Mouse (Mus musculus) CH12.LX (cell line): ENCODE data around the gene Fyco1. TPM values are rescaled to one million over a fixed set of nuclear protein-coding genes. Genes with fewer than 3 reads are reported as not detected.

Source experiments
- DNase-seq: peaks from one replicate; pipeline ENCODE4 v3.0.0-alpha.2; 2013; ENCODE audit errors: extremely low read depth
- H3K27ac ChIP-seq: 2 replicates; pipeline ENCODE4 v1.5.1; 2012; ENCODE audit warnings: low read depth, mild to moderate bottlenecking, control low read depth, moderate library complexity; ENCODE audit not compliant: insufficient read depth
- H3K27me3 ChIP-seq: replicated peaks from 2 replicates; pipeline ENCODE3; 2012; ENCODE audit warnings: inconsistent platforms
- H3K36me3 ChIP-seq, 2 experiments: replicated peaks in 1 of 2; 2 replicates each; pipeline versions ENCODE3 to v1.6.1; 2012; ENCODE audit warnings: inconsistent platforms in 1 of 2, low read length in 1 of 2, mild to moderate bottlenecking in 1 of 2, mixed read lengths in 1 of 2, moderate library complexity in 1 of 2; ENCODE audit not compliant: control insufficient read depth in 1 of 2, insufficient read depth in 1 of 2
- H3K4me1 ChIP-seq, 2 experiments: 2 replicates each; pipeline ENCODE4 v1.6.1; 2012; ENCODE audit warnings: inconsistent platforms in 1 of 2, moderate library complexity in 1 of 2; ENCODE audit not compliant: insufficient read depth in 2 of 2, control insufficient read depth in 1 of 2
- H3K4me2 ChIP-seq: 2 replicates; pipeline ENCODE4 v1.6.1; 2012; ENCODE audit warnings: low read depth, mild to moderate bottlenecking, control low read depth; ENCODE audit not compliant: poor library complexity, insufficient read depth, severe bottlenecking
- H3K4me3 ChIP-seq, 3 experiments: fragments of 150-350 bp in 1 of 3; sonication (generic) in 1 of 3; replicated peaks in 1 of 3; 2 replicates each; pipeline versions ENCODE3 to v1.5.1; 2011 to 2012; ENCODE audit warnings: low read depth in 2 of 3, low read length in 2 of 3, mild to moderate bottlenecking in 2 of 3, moderate library complexity in 2 of 3, control low read depth in 1 of 3, improper control_type of control experiment in 1 of 3, inconsistent platforms in 1 of 3, mixed read lengths in 1 of 3; ENCODE audit not compliant: poor library complexity in 1 of 3
- H3K79me2 ChIP-seq: replicated peaks from 2 replicates; pipeline ENCODE4 v1.6.1; 2012; ENCODE audit warnings: mild to moderate bottlenecking, moderate library complexity; ENCODE audit not compliant: control insufficient read depth, poor library complexity, insufficient read depth, severe bottlenecking; ENCODE audit errors: extremely low read depth
- H3K9ac ChIP-seq: 2 replicates; pipeline ENCODE4 v1.6.1; 2012; ENCODE audit warnings: low read depth, mild to moderate bottlenecking, control low read depth, moderate library complexity; ENCODE audit not compliant: insufficient read depth
- H3K9me3 ChIP-seq: replicated peaks from 2 replicates; pipeline ENCODE3; 2012; ENCODE audit warnings: low read length, inconsistent platforms, mixed read lengths
- BHLHE40 ChIP-seq: IDR thresholded peaks from 2 replicates; pipeline ENCODE4 v1.6.1; 2011; ENCODE audit warnings: mild to moderate bottlenecking, low read depth, low read length, improper control_type of control experiment
- E2F4 ChIP-seq: IDR thresholded peaks from 2 replicates; pipeline ENCODE4 v1.6.1; 2011; ENCODE audit warnings: low read depth, low read length, improper control_type of control experiment; ENCODE audit not compliant: insufficient replicate concordance
- ELF1 ChIP-seq: IDR thresholded peaks from 2 replicates; pipeline ENCODE4 v1.6.1; 2014; ENCODE audit warnings: low read depth, mild to moderate bottlenecking, inconsistent platforms, low read length, improper control_type of control experiment
- EP300 ChIP-seq: IDR thresholded peaks from 2 replicates; pipeline ENCODE4 v1.6.1; 2011; ENCODE audit warnings: low read length, improper control_type of control experiment
- ETS1 ChIP-seq: conservative IDR thresholded peaks from 2 replicates; pipeline ENCODE4 v1.6.1; 2012; ENCODE audit warnings: low read depth, mild to moderate bottlenecking, inconsistent platforms, low read length, improper control_type of control experiment, moderate library complexity
- IRF4 ChIP-seq: IDR thresholded peaks from 2 replicates; pipeline ENCODE4 v1.6.1; 2014; ENCODE audit warnings: low read depth, mild to moderate bottlenecking, inconsistent platforms, low read length, improper control_type of control experiment
- JUND ChIP-seq: conservative IDR thresholded peaks from 2 replicates; pipeline ENCODE4 v1.6.1; 2011; ENCODE audit warnings: low read depth, low read length, improper control_type of control experiment
- KAT2A ChIP-seq: IDR thresholded peaks from 2 replicates; pipeline ENCODE4 v1.6.1; 2012; ENCODE audit warnings: low read length, improper control_type of control experiment, inconsistent platforms; ENCODE audit not compliant: insufficient replicate concordance
- MAZ ChIP-seq: IDR thresholded peaks from 2 replicates; pipeline ENCODE4 v1.6.1; 2012; ENCODE audit warnings: low read depth, mild to moderate bottlenecking, inconsistent platforms, low read length, improper control_type of control experiment, moderate library complexity
- MXI1 ChIP-seq: IDR thresholded peaks from 2 replicates; pipeline ENCODE4 v1.6.1; 2011; ENCODE audit warnings: mild to moderate bottlenecking, low read depth, low read length, improper control_type of control experiment
- MYC ChIP-seq: IDR thresholded peaks from 2 replicates; pipeline ENCODE4 v1.6.1; 2011; ENCODE audit warnings: low read depth, mild to moderate bottlenecking, improper control_type of control experiment, low read length
- NELFE ChIP-seq: IDR thresholded peaks from 2 replicates; pipeline ENCODE4 v1.6.1; 2011; ENCODE audit warnings: low read depth, low read length, improper control_type of control experiment
- NRF1 ChIP-seq: IDR thresholded peaks from 2 replicates; pipeline ENCODE4 v1.6.1; 2014; ENCODE audit warnings: low read depth, mild to moderate bottlenecking, inconsistent platforms, low read length, improper control_type of control experiment, moderate library complexity
- RAD21 ChIP-seq: IDR thresholded peaks from 2 replicates; pipeline ENCODE4 v1.6.1; 2011; ENCODE audit warnings: low read depth, mild to moderate bottlenecking, low read length, improper control_type of control experiment, moderate library complexity
- SMC3 ChIP-seq: IDR thresholded peaks from 2 replicates; pipeline ENCODE4 v1.6.1; 2011; ENCODE audit warnings: low read depth, low read length, improper control_type of control experiment
- TBP ChIP-seq: conservative IDR thresholded peaks from 2 replicates; pipeline ENCODE4 v1.6.1; 2011; ENCODE audit warnings: low read depth, low read length, improper control_type of control experiment
- TCF12 ChIP-seq: IDR thresholded peaks from 2 replicates; pipeline ENCODE4 v1.6.1; 2014; ENCODE audit warnings: low read depth, mild to moderate bottlenecking, inconsistent platforms, low read length, improper control_type of control experiment
- UBTF ChIP-seq: IDR thresholded peaks from 2 replicates; pipeline ENCODE4 v1.6.1; 2012; ENCODE audit warnings: low read depth, mild to moderate bottlenecking, inconsistent platforms, low read length, improper control_type of control experiment, moderate library complexity
- USF1 ChIP-seq: IDR thresholded peaks from 2 replicates; pipeline ENCODE4 v1.6.1; 2014; ENCODE audit warnings: low read depth, mild to moderate bottlenecking, inconsistent platforms, low read length, improper control_type of control experiment
- USF2 ChIP-seq: conservative IDR thresholded peaks from 2 replicates; pipeline ENCODE4 v1.6.1; 2011; ENCODE audit warnings: low read depth, low read length, improper control_type of control experiment
- ZC3H11A ChIP-seq: IDR thresholded peaks from 2 replicates; pipeline ENCODE4 v1.6.1; 2012; ENCODE audit warnings: low read depth, mild to moderate bottlenecking, inconsistent platforms, low read length, improper control_type of control experiment
- ZKSCAN1 ChIP-seq: IDR thresholded peaks from 2 replicates; pipeline ENCODE4 v1.6.1; 2012; ENCODE audit warnings: low read depth, inconsistent platforms, low read length, improper control_type of control experiment, borderline replicate concordance
- ZNF384 ChIP-seq: IDR thresholded peaks from 2 replicates; pipeline ENCODE4 v1.6.1; 2012; ENCODE audit warnings: low read depth, low read length, improper control_type of control experiment, inconsistent platforms
- dilution Hi-C: fragments of 300-500 bp; cut with MboI; formaldehyde crosslinking; loops from 2 replicates; pipeline ENCODE4 v1.14.3; 2020; ENCODE audit warnings: low sequenced_read_pairs; ENCODE audit not compliant: extremely low pct_unique_long_range_greater_than_20kb, extremely low pct_ligation_motif_present
- in situ Hi-C: fragments of 300-500 bp; cut with MboI; formaldehyde crosslinking; loops from 3 replicates; pipeline ENCODE4 v1.14.3; 2019; ENCODE audit warnings: low sequenced_read_pairs, low pct_ligation_motif_present, low pct_unique_long_range_greater_than_20kb, mixed read lengths
- polyA plus RNA-seq: library from polyadenylated mRNA; unstranded; fragments of >175 nt; gene quantifications from 2 replicates; pipeline ENCODE4 v1.2.1, GENCODE M21; 2012; ENCODE audit warnings: low read depth; ENCODE audit not compliant: insufficient read length
- total RNA-seq, 2 experiments: library from RNA; depleted of rRNA; stranded (reverse); fragments of 300-350 nt in 1 of 2; fragments of >200 nt in 1 of 2; gene quantifications; 2 replicates each; pipeline ENCODE4 v1.2.3; 2012 to 2014

Gene Fyco1
- total and polyA plus RNA-seq, 3 experiments: 2.1 to 10.2 (median 6.0) TPM

DNA sequence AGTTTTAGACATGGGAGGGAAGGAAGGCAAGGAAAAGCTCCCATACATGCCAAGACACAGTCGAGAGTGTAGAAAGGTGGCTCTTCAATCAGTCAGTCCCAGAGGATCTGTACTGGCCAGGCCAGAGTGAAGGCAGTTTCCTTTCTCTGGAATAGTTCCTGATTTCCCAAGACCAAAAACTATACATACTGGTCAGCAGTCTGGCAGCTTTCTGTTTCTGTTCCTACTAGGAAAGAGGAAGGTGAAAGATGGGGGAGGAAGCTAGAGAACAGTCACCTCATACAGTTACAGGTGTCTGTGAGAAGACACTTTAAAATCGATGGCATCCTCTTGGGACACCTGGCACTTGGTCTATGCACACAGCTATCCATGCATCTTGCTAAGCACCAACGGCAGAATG, 36.3 kb downstream of the Fyco1 start:
- dilution Hi-C loops (no loop called here), in situ Hi-C loops (no loop called here)
- Histone ChIP-seq H3K36me3 (peaks cover 66 to 96% of the 10 kb centered on the region in 2 experiments), H3K79me2 (no peaks in the 10 kb centered on the region), H3K27me3 (no peaks in the 10 kb centered on the region), H3K4me1 (peaks cover 0 to 19% of the 10 kb centered on the region in 2 experiments; a peak in 2 of 4 replicates), H3K9me3 (no peaks in the 10 kb centered on the region), H3K9ac (no peak overlapping the region), H3K4me3 (no peak overlapping the region), H3K27ac (no peak overlapping the region), H3K4me2 (no peak overlapping the region)
- TF ChIP-seq BHLHE40 (no peak), USF1 (no peak), EP300 (no peak), UBTF (no peak), NELFE (no peak), IRF4 (no peak), ETS1 (no peak), ZNF384 (no peak), USF2 (no peak), MAZ (no peak), ZKSCAN1 (no peak), E2F4 (no peak), SMC3 (no peak), ZC3H11A (no peak), TCF12 (no peak), TBP (no peak), NRF1 (no peak), RAD21 (no peak), ELF1 (no peak)
- DNase-seq: no peak

DNA sequence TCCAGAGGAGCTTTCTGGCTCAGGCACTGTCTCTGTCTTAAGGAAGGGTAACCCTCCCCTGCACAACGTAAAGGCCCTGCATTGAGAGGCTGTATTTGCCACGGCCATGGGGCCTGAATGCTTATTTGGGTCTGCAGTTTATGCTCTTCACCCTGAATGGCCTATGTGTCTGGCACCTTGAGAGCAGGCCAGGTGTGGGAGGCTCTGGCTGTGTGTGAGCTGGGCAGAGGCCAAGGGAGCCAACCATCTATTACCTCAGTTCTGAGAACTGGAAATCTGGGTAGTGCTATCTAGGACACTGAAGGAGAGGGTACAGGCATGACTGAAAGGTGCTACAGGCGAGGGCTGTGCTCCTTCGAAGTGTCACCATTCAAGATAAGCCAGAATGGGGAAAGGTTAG, 36.9 kb downstream of the Fyco1 start:
- Histone ChIP-seq H3K9ac (no peak overlapping the region), H3K4me1 (peaks cover 0 to 19% of the 10 kb centered on the region in 2 experiments; a peak in 2 of 4 replicates), H3K27me3 (no peaks in the 10 kb centered on the region), H3K79me2 (no peaks in the 10 kb centered on the region), H3K36me3 (peaks cover 69 to 97% of the 10 kb centered on the region in 2 experiments), H3K4me3 (no peak overlapping the region), H3K4me2 (no peak overlapping the region), H3K9me3 (no peaks in the 10 kb centered on the region)
- no peak for DNase-seq
- TF ChIP-seq JUND (no peak), ETS1 (no peak), UBTF (no peak), KAT2A (no peak), MXI1 (no peak), MYC (no peak)
- TF ChIP-seq, all 38 proteins: peak for 0
- in situ Hi-C loops (no loop called here), dilution Hi-C loops (no loop called here)
- no peak overlapping the region for H3K27ac ChIP-seq
